Mouse (Mus musculus) cerebellum, adult 18-20 months (tissue): ENCODE results near the gene Olfr1002.
"Not testable (repeated sequence)": the region's sequence is repeated elsewhere in the genome, so short reads cannot be mapped to it uniquely, and the experiment has no call there.

Experiments used
- DNase-seq, 2 experiments: peaks; one replicate each; pipeline ENCODE4 v3.0.0; 2021

Olfr1002 gene

GRCm38 (mm10) chr2:85650604-85651003 is at the start of gene Olfr1002:
Gene Olfr1002 (minus strand): TSS chr2:85650704.
- DNase-seq: no peak

GRCm38 (mm10) chr2:85689131-85689530 is 38.6 kb upstream of the Olfr1002 start, which contains the start of gene Olfr1008:
Gene Olfr1008 (plus strand): TSS chr2:85689431.
- DNase-seq: no peak

GRCm38 (mm10) chr2:85678667-85679066 is 28.2 kb upstream of the Olfr1002 start, which contains the start of gene Olfr1006:
Gene Olfr1006 (minus strand): TSS chr2:85678767.
- no peak for DNase-seq

DNA sequence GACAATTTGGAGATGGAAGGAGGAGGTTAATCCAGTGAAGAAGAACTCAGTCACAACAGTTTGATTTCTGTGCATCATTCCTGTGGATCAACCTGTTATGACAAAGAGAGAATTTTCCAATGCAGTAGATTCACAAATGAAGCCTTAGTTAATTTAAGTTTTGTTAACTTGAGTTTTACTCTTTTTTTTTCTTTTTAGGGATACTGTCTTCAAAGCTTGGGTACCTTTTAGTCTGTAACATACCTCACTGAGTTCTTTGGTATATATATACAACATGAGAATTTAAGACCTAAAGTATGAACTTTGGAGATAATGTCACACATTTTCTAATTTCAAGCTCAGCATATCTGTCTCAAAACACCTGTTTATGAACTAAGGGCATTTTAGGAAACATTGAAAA is 13.9 kb upstream of the Olfr1002 start, which contains the start of gene Olfr154:
Gene Olfr154, minus strand, starts transcription at position 101 of the 400 bp plus-strand sequence.
- not testable (repeated sequence) for DNase-seq

DNA sequence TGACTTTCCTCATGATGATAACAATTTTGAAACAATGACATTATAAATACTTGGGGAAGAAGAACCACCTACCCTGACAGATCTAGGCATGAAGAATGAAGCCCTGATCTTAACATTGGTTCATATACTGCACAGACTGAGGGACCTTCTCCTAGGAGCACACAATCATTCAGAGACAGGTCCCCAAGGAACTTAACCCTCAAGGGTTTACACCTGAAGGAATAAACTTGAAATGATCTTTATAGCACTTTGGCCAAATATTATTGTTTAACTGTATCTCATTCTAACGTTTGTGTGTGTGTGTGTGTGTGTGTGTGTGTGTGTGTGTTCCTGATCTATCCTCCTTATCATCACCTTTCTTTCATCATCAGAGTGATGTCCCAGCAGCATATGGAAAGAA is 38.7 kb downstream of the Olfr1002 start, which contains the start of gene Olfr1000:
Gene Olfr1000, minus strand, starts transcription at position 101 of the 400 bp plus-strand sequence.
- DNase-seq: no peak
